Mouse (Mus musculus) left cerebral cortex, adult 18-20 months (tissue): ENCODE results near the gene Lrp6. TPM values are rescaled to one million over a fixed set of nuclear protein-coding genes. Genes with fewer than 3 reads are reported as not detected.

ENCODE experiments used
- DNase-seq, 2 experiments: peaks; one replicate each; pipeline ENCODE4 v3.0.0; 2021 to 2022; ENCODE audit warnings: low spot score in 2 of 2, mixed read lengths in 1 of 2
- total RNA-seq, 2 experiments: library from RNA; stranded (reverse); gene quantifications; 2 replicates each; pipeline ENCODE4 v1.2.3; 2021

Lrp6 gene
- total RNA-seq, 2 experiments from 2014 or later = 45.9 to 47.3 TPM

DNA sequence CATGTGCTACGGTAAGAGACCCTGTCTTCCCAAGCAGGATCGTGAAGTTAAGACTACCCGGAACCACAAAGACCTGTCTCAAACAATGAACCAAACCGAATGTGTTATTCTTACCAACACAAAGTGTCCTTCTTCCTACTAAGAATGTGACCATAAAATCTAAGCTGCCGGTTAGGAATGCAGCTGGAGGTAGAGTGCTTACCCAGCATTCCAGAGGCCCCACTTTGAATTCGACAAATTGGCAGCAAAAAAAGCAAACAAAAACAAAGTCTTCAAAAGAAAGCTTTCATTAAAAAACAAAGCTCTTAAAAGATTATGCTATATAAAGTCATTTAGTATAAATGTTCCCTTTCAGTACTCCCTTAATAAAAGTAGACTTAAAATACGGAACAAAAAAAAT lies 31.6 kb downstream of the Lrp6 start:
- DNase-seq = no peak

DNA sequence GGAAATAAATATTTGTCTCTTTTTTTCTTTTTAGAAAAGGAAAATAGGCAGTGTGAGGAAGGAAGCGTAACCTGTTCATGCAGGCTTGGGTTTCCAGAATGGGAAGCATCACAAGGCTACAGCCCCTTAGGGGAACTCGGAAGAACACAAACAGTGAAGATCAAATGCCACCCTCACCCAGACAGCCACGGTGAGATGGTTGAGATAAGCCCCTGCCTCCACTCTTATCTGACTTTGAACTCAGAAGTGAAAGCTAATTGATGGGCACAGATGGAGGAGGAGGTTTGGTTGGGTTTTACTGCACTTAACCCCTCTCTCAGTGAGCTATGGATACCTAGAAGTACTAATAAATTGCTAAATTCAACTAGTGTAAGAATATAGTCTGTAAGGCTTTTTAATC lies 33.7 kb downstream of the Lrp6 start:
- DNase-seq = no peak

DNA sequence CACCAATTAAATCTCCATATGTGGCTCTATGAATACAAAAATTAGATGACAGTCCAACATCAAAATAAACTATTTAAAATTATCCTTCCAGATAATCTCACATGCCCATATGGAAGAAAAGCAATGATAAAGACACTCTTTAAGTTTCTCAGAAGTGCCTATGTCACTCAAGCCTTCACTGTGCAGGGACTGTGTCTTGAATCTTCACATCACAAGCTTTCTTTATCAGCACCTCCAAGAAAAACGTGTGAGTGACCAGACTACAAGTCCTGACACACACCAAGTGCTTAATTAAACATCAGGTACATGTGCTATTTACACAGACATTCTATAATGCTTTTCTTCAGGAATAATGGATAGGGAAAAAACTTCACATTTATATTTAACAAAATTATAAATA lies 34.8 kb downstream of the Lrp6 start:
- DNase-seq = no peak

DNA sequence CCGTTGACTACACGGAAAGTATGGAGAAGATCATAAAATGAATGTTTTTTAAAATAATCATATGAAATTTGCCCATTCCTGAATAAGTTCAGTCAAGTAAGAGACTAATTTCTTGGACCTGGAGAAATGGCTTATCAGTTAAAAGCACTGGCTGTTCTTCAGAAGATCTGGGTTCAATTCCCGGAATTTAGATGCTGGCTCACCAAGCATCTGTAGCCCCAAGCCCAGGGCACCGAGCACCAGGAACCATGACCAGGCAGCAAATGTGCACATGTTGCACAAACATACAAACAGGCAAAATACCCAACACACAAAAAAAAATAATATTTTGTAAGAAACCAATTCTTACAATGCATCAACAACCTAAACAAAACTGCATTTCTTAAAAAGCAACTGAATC lies 37.4 kb downstream of the Lrp6 start:
- no peak for DNase-seq

DNA sequence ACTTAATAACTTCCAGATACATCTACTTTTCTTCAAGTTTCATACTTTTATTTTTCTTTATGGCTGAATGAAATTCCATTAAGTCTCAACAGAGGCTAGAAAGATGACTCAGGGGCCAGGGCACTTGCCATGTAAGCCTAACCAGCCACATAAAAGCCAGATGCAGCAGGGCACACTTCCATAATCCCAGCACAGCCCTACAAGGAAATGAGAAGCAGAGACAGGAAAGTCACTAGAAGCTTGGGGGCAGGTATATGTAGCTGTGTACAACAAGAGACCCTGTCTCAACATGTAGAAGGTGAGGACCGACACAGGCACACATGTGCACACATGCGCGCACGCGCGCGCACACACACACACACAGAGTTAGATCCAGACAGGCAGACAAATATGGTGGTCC lies 38.4 kb downstream of the Lrp6 start:
- DNase-seq = no peak

DNA sequence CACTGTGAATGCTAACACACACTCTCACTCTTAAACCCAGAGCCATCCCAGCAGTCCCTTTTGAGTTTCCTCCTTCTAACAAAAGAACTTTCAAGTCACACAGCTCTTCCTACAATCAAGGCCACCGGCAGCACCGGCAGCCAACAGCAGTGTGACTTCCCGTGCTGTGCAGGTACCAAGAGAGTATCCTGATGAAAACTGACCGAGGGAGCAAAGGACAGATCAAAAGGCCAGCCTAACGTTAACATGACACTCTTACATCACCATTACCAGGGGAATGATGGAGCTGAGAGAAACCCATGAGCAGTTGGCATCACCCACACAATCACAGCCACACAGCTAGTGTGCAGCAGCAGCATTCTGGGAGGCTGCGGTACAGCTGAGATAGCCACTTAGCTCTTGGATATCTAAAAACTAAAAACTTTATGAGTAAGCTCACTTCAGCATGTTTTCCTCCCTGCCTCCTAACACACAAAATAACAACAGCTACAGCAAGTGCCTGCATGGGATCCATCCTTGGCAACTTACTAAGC lies 39.1 kb downstream of the Lrp6 start:
- DNase-seq = peak in 1 of 2 experiments; percentile 42

DNA sequence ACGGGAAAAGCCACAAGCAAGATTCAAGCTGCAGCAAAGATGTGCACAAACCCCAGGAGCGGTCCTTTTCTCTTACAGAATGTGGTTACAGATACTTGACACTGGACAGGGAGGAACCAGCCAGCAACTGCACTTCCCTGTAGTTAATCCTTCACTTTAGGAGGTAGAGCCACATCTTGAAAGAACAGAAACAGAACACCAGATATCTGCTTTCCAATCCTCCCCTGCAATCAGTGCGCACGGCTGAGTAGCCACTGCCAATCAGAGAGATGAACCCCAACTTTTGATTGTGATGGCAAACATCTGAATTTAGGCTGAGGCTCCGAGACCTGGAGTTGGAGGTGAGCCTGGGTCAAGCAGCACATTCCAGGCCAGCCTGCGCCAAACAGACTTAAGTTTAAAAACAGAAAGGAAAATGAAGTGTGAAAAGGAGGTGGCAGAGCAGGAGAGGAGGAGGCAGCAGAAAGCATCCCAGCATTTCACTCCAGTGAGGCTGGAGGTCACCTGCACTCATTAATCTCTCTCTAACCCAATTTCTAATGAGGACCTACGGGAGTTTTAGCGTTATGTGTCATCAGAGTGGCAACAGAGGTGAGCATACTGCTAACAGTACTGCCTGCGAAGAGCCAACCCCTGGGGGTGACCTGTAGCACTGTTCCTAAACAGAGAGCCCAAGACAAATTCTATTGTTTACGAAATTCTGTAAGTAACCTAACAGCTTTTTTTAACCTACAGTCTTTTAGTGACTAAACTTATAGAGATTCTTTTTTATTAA lies 39.8 kb downstream of the Lrp6 start:
- no peak for DNase-seq

DNA sequence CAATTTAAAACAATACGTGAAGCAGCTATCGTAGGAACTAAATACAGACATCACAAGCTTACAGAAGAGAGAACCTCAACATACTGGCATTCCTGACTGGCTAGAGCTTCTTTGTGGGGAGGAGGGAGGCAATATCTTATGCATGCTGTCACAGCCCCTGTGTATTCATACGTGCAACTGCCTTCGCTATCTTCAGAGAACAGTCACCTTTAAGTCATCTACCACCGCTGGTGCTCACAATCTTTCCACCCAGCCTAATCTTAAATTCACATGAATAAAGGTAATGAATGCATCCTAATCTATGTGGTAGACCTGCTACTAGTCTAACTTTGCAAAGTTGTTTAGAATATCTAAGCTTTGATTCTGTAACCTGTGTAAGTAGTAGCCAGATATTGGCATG lies 40.5 kb downstream of the Lrp6 start:
- DNase-seq = no peak

DNA sequence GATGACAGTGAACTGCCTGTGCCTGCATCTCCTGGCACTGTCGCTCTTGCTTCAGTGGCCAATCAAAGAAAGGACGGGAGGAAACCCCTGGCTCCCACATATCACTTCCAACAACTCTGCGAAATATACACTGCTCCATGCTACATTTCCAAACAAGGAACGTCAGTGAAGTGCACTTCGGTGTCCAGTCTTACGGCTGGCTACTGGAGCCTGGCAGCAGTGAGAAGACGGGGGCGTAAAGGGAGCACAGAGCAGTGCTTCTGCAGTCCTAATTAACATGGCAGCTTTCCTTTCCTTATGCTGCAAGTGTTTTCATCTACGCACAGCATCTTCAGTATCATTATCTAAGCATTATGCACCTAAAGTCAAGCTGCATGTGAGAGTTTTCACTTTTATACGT lies 45.4 kb downstream of the Lrp6 start:
- peak; percentile 29 to 39 for DNase-seq

DNA sequence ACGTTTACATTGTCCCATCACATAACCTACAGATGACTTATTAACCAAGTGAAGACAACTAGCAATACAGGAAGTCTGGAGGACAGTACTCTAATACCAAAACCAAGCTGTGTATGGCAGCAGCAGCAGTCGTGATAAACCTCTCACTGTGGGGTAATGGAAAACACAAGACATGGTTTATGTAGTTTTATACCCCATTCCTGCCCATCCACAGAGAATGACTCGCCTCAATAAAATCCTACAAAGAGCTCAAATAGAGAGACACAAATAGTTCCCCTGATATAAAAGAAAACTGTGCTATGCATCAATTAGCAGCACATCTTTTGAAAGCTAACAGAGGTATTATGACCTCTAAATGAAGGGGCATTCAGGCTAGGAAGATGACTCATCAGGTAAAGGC lies 45.9 kb downstream of the Lrp6 start:
- DNase-seq = no peak

DNA sequence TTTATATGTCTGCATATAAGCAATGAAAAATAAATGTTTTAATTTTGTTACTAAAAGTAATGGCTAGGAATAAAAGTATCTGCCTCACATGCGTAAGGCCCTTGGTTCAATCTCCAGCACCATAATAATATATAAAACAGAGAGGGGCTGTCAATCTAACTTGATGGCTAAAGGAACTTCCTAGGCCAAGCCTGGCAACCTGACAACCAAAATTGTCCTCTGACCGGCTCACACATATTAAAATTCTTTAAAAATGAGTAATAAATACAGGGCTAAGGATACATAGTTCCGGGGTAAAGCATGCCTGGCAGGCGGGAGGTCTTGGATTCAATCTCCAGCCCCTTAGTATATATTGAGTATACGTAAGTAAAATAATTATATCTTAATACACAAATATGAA lies 48.3 kb downstream of the Lrp6 start:
- no peak for DNase-seq

DNA sequence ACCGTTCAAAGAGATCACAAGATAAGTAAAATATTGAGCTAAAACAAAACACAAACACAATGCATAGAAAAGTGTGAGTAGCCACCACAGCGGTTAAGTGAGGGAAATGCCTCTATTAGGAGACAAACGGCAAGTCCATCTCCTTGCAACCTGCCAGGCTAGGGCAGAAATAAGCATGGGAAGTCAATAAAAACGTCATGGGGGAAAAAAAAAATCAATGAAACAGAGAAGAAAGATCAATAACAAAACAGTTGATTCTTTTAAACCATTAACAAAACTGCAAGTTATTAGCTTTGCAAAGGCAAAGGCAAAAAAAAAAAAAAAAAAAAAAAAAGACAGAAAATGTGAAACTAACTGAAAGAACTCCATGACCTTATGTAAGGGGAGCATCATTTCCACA lies 49.6 kb downstream of the Lrp6 start:
- no peak for DNase-seq

DNA sequence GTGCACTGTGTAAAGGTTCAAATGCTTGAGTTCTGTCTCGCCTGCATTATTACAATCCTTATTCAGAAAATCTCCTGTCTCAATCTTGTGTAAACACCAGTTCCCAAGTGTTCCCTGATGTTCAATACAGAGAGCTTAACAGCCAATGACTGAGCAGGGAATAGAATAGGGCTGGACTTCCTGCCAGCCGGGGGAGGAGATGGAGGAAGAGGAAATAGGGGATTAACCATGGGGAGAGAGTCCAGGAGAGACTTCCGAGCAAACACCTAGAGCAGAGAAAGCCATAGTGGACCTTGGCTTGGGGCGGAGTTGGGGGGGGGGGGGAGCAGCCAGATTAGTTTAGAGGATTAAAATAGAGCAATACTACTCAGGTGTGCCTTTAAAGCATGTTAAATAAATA lies 51.3 kb downstream of the Lrp6 start:
- no peak for DNase-seq

DNA sequence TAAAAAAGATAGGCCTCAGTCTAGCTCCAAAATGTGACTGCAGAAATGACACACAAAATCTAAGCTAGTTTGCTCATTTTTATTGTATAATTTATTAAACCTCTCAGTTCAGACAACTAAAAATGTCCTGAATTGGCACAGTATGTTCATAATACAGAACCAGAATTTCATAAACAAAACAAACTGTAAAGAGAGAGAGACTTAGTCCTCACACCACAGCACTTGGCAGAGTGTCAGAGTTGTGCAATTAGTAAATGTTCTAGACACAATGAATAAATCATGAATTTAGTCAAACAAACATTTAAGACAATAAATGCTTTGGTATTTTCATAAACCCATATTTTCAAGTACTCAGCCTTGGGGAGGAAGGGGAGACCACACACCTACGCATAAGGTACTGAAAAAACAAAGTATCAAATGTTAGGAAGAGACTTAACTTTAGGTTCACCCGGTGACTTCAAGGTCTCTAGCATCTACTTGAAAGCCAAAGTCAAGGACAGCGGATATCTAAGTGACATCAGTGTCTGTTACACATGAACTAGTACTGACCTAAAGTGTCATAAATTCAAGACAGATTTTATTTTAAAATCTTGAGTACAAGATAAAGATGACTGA lies 52.8 kb downstream of the Lrp6 start:
- no peak for DNase-seq

DNA sequence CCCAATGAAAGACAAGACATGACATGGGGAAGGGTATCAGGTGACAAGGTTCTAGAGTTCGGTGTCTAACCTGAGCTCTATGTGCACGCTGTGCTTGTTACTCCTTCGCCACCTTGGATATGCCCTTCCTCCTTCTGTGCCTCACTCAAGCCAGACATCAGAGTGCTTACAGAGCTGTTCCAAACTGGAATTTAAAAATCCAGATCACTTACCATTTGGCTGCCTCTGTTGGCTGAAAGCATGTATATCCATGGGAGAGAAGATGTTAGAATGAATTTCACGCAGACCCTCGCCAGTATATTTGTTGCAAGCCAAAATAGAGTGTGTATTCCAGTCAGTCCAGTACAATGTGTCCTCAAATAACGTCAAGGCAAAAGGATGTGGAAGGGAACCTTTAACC lies 53.8 kb downstream of the Lrp6 start:
- DNase-seq = no peak

DNA sequence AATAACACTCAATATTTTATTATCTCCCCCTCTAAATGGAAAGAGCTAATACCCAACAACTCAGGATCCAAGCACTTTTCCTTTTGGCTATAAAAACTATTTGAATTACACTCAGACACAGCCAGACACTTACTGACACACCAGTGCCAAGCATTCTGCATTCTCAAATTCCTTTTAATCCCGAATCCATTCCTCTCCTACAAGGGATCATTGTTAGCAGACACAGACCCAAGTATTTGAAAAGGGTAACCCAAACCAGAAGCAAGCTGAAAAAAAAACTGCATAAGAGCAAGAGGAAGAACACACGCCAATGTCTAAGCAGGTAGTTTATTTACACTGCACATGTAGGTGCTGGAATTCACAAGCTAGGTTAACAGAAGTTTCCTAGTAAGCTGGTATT lies 54.3 kb downstream of the Lrp6 start:
- DNase-seq = no peak

DNA sequence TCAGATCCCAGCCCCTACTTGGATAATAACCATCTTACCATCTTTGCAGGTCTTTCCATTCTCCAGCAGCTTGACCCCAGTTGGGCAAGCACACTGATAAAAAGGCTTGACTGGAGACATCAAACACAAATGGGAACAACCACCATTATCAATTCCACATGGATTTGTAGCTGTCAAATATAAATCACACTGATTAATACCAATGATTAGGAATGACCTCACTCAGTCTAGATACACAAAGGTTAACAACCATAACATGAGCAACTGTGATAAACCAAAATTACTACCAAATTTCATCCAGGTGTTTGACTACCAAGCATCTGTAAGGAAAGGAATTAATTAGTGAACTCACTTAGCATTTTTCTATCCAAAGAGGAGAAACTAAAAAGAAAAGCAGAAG lies 55.6 kb downstream of the Lrp6 start:
- no peak for DNase-seq

DNA sequence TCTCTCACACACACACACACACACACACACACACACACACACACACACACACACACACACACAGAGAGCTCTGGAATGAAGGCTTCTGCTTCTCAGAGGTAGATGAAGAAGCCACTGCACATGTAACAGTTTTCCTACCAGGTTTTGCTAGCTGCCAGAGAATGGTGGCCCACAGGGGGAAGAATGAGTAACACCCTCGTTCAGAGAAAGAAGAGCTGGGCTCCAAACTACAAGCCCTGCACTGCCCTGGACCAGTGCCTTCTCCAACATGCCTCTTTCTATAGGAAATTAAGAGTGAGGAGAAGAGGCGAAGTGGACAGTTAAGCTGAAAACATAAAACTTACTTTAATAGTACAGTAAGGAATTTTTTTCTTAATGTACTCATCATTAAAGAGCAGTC lies 56.5 kb downstream of the Lrp6 start:
- no peak for DNase-seq

DNA sequence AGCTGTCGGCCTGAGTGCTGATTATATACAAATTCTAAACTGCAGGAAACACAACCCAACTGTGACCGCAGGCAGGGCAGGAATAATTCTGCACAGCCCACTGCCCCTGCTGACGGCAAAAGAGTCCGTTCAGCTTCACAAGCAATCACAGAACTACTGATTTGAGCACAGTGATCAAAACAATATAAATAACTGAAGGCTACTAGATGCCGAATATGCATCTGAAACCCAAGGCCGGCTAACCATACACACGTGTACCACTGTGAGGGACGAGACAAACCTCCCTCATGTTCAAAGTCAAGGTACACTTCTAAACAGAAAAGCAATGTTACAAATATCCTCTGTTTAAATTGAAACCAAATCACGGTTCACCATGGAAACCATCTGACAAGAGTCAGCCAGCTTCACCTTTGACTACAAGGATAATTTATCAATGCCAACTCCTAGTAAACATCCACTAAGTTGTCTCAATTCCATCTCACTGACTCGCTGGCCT lies 57.0 kb downstream of the Lrp6 start:
- no peak for DNase-seq

DNA sequence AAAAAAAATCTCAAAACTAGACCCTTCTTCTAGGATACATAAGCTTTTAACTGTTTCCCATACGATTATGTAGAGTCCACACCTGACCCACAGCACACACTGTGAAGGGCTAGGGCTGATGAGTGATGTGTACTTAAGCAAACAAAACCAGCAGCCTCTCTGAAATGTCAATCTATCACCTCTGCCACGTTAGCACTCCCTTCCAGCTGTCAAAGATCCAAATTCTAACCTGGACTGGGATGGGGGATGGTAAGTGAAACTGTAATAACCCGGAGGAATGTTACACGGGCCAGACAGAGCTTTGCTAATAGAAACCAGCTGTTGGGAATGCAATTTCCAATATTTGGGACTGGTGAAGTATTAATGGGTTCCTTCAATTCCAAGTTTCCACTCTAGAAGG lies 61.9 kb downstream of the Lrp6 start:
- no peak for DNase-seq

DNA sequence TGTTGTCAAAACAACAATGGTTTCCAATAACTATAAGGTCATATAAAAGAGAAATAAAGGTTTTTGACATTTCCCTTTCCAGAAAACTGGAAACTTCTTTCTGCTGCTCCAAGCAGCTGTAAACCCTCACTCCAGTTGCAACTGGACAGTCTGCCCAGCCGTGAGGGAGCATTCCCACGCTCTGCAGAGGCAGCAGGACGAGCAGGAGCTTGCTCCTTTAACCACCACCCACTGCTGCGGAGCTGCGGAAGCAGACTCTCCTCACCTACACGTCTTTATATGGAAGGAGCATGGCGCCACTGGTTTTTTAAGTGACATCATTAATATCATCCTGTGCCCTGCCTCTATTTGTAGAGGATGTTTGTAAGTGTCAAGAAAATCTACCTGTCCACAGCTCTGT lies 64.4 kb downstream of the Lrp6 start:
- peak in 1 of 2 experiments; percentile 26 for DNase-seq

DNA sequence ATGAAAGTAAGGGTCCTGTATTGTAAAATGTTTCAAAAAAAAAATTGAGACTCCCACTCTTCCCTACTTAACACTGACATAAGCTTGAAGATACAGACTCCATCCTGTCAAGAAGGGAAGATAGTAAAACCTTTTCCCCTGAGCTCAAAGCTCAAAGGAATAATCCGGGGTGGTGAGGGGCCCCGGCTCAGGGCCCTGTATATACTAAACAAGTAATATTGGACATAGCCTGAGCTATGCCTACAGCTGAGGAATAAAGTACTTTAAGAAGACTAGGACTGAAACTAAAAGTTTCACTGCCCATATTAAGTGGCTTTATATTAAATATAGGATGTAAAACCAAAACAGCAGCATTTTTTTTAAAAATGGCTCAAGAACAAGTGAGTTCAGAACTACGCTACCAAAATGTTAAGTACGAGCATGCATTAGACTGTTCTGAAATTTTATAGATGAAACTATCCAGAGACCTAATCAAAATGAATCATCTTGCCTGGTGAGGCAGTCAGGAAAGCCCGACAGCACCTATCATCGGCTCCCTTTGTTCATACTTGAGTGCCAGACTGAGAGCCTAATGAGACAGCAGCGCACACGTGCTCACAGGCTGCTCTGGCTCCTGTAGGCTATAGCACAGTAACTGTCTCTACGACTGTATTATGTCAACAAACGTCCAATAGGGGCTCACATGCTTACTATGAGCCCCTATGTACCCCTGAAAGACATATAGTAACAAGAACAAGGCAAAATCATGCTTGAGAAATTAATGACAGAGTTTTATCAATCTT lies 66.2 kb downstream of the Lrp6 start:
- no peak for DNase-seq
